Mouse (Mus musculus) frontal cortex, postnatal 10 days (tissue): ENCODE results near the gene Flot2.
"Not testable (repeated sequence)": the region's sequence is repeated elsewhere in the genome, so short reads cannot be mapped to it uniquely, and the experiment has no call there.

Experiments
- DNase-seq, 2 experiments: peaks; one replicate each; pipeline ENCODE4 v3.0.0; 2022; ENCODE audit warnings: low spot score in 2 of 2, mixed read lengths in 1 of 2

Gene Flot2

DNA sequence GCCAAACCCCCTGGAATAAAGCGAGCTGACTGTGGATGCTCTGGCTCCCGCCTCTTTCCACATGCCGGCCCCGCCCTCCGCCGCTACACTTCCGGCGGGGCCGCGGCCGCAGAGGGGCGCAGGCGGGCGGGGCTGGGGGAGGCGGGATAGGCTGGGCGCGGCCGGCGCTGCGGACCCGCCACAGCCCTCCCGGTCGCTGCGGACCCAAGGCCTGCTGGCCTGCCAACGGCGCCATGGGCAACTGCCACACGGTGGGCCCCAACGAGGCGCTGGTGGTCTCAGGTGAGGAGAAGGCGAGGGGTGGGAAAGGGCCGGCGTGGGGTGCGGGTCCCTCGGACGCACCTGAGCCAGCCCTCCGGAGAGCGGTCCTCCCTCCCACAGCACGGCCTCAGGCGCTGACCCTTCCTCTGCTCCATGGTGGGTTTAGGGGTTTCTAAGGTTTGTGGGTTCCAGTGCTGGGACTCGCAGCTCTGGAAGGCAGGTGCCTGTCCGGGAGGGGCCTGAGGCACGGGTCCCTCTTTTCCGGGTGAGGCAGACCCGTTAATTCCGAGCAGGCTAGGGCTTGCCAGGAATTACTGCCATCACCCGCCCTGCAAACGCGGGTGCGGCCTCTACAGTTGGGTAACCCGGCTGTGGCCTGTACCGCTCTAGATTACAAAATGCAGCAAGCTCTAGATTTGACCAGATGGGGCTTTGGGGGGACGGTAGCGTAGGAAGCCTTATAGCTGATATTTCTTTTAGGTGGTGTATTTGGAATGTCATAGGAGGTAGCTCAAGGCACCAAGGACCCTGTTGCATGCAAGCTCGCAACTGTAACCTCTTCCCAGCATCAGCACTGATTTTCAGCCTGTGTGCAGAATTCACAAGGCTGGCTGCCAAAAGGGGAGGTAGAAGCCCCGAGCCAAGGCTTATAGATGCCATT, at the start of gene Flot2:
Gene Flot2, plus strand, starts transcription at position 101 of the 922 bp plus-strand sequence.
- peak in 1 of 2 experiments; percentile 29 for DNase-seq

DNA sequence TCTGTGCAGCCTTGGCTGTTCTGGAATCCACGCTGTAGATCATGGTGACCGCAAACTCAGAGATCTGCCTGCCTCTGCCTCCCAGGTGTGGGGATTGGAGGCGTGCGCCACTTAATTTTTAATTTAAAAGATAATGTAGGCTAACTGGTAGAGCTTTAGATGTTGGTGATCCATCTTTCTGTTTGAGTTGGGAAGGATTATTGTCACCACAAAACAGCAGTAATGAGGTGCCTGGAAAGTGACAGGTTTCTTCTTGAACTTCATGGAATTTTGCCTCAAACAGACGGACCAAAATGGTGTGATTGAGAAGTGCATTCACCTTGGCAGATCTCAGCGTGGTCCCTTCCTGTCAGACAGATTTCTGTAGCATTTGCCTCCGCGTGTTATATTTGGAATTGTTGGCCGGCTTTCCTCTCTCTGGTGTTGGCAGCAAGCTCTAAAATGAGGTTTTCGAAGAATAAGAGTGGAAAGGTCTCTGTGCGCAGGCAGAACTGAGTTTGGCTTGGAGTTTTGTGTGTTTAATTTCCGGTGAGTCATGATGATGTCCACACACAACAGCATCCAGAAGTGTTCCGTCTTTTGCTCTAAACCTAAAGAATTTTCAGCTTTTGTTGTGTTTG, 48.5 kb upstream of the Flot2 start:
- DNase-seq: no peak

DNA sequence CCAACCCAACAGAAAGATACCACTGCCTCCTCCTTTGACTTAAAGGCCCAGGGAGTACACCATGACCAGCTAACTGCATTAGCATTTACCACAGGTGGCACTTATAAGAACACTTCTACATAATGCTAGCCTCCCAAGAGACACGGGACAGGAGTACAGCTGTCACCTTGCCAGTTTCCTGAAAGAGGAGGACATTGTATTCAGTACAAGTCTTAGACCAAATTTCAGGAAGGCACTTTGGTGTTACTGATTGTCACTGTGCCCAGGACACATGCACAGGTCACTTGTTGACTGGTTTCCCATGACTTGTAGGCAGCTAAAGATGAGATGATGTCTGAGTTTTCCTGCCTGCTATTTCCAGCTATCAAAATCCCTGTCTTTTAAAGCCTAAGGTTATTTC, 42.2 kb upstream of the Flot2 start:
- no peak for DNase-seq

DNA sequence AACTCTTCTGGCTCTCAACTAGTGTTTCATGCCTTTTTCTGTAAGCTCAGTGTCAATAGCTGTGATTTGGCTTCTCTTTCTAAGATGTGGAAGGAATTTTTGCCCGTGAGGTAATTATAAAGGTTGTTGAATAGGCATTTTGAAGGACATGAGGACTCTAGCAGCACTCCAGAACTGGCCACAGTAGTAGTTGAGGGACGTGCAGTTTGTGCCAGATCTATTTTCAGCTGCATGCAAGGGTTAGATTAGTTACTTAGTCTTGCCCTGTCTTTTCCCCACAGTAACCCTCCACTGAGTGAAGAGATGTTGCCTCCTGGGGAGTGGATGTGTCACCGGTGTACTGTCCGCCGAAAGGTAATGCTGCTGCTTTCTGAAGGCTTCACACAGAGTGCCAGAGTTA, 31.3 kb upstream of the Flot2 start:
- no peak for DNase-seq

- peak in 1 of 2 experiments; percentile 63 for DNase-seq
These were observed 18.1 kb upstream of the Flot2 start for GRCm38 (mm10) chr11:78019676-78020075.

DNA sequence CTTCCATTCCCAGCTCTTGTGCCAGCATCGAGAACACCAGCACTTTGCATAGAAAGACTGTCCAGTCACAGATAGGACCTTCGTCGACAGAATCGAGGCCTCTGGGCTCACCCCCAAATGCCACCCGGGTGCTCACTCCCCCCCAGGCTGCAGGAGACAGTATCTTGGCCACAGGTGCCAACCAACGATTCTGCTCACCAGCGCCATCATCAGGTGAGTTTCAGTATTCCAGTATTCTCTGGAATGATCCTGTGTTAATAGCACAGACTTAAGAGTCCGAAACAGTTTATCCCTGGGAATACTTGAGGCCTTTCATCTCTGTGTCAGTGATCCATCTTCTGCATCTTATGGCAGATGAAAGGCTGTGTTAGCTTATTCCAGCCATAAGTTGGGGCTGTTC, 14.1 kb upstream of the Flot2 start:
- DNase-seq: no peak

DNA sequence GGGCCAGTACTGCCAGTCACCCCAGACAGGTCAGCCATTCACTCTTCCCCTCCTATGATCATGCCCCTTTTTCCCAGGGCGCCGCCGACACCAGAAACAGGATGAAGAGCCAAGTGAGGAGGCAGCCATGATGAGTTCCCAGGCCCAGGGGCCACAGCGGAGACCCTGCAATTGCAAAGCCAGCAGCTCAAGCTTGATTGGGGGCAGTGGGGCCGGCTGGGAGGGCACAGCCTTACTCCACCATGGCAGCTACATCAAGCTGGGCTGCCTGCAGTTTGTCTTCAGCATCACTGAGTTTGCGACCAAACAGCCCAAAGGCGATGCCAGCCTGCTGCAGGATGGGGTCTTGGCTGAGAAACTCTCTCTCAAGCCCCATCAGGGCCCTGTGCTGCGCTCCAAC, 8.5 kb upstream of the Flot2 start:
- no peak for DNase-seq

DNA sequence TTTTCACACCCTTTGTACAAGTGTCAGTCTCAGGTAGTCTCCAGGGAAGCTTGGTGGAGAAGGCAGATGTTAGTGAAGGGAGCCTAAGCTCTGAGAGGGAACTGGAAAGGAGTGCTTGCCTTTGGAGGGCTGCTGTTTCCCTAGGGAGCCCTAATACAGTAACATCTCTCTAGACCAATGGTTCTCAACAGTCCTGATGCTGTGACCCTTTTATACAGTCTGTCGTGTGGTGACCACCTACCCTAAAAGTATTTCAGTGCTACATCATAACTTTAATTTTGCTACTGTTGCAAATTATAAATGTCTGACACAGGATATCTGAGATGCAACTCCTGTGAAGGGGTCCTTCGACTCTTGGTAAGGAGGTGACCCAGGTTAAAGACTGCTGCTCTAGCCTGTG, 7.1 kb upstream of the Flot2 start:
- no peak for DNase-seq

DNA sequence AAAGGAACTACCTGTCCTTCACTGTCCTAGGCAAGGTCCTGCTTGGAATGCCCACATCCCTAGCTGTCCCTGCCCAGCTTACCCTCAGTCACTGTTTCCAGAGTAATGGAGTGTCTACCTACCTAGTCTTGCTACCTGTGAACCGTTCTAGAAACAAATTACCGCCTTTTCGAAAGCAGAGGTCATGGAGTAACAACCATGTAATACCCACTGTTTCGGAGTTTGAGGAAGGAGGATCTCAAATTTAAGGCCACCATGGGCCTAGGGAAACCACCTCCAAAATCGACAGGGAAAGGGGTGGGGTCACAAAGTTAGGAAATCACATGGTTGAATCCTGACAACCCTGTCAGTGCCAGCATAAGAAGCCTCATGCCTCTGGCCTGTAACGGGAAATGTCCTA, 6.3 kb upstream of the Flot2 start:
- DNase-seq: no peak

GRCm38 (mm10) chr11:78031947-78032808, 5.6 kb upstream of the Flot2 start, which contains the start of gene Dhrs13:
Gene Dhrs13 (plus strand): TSS chr11:78032280.
- peak; percentile 81 to 89 for DNase-seq

DNA sequence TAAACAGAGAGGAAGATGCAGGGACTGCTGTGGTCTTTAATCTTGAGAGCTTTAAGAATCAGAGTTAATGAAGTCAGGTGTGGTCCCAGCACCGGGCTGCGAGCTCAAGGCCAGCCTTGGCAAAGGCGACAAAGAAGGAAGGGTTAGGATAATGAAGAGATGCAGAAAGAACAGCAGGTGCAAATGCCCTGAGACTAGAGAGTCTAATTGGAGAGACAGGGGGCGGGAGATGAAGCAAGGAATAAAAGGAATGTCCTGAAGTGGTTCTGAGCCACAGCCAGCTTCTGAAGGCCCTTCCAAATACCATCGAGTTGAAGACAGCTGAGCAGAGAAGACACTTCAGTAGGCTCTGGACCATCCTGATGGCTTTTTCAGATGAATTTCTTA, 4.9 kb upstream of the Flot2 start:
- no peak for DNase-seq

DNA sequence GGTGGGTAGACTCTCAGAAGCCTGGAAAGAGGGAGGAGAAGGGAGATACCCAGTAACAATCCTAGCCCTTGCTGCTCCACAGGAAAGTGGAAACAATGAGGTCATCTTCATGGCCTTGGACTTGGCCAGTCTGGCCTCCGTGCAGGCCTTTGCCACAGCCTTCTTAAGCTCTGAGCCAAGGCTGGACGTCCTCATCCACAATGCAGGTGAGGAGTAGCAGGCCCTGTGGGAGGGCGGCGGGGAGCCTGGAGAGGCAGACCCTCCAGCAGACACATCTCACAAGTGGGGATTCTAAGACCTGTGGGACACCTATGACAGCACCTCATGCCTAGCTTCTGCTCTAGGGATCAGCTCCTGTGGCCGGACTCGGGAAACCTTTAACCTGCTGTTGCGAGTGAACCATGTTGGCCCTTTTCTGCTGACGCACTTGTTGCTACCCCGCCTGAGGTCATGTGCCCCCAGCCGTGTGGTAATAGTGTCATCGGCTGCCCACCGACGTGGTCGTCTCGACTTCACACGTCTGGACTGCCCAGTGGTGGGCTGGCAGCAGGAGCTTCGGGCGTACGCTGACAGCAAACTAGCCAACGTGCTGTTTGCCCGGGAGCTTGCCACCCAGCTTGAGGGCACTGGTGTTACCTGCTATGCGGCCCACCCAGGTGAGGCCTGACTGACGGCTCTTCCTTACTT, 3.7 kb upstream of the Flot2 start:
- no peak for DNase-seq

DNA sequence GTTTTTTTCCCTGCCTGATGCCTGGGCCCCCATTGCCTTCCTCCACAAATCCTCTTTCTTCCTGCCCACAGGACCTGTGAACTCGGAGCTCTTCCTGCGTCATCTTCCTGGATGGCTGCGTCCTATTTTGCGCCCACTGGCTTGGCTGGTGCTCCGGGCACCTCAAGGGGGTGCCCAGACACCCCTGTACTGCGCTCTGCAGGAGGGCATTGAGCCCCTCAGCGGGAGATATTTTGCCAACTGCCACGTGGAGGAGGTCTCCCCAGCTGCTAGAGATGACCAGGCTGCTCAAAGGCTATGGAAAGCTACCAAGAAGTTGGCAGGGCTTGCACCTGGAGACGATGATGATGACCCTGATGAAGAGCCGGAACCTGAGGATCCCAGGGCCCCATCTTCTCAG, 940 bp upstream of the Flot2 start:
- DNase-seq: no peak

GRCm38 (mm10) chr11:78040878-78041277, 3.1 kb downstream of the Flot2 start:
- DNase-seq: no peak

GRCm38 (mm10) chr11:78042290-78042870, 4.6 kb downstream of the Flot2 start:
- not testable (repeated sequence) for DNase-seq

- peak; percentile 40 to 51 for DNase-seq
These were observed 7.1 kb downstream of the Flot2 start for GRCm38 (mm10) chr11:78044758-78045251.

- not testable (repeated sequence) for DNase-seq
These were observed 10.9 kb downstream of the Flot2 start for GRCm38 (mm10) chr11:78048637-78049036.

- no peak for DNase-seq
These were observed 15.3 kb downstream of the Flot2 start for GRCm38 (mm10) chr11:78053078-78053477.

DNA sequence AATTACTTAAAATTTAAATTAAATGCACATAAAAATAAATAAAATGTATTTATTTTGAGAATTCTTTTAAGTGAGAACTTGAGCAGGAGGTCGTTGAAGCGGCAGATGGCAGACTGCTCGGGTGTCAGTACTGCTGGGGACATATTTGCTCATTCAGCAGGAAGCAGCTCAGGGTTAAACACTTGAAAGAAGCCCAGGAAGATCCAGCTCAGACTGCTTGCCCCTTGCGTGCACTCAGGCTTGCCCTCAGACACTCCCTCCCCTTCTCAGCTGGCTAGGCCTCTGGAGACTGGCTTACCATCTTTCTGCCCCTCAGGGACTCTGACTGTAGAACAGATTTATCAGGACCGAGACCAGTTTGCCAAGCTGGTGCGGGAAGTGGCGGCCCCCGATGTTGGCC, 19.2 kb downstream of the Flot2 start:
- no peak for DNase-seq

GRCm38 (mm10) chr11:78059833-78060757, 22.4 kb downstream of the Flot2 start:
- peak; percentile 56 to 63 for DNase-seq
